8 mouse cellular contexts compared by ENCODE assay signal in genomic region chr8:84699861-84700322, GRCm38 (mm10). TPM values are rescaled to one million over a fixed set of nuclear protein-coding genes. Genes with fewer than 3 reads are reported as not detected.
A peak's percentile ranks its signal among the peaks of the same experiment; 100 is the strongest.
DNase-seq lines count a peak whose midpoint lies in the region; ATAC-seq and TF ChIP-seq lines count a peak whose summit lies in the region.

No protein-coding gene starts in this region.

- no peak overlapping the region for H3K9ac ChIP-seq in forebrain, embryonic 16.5 days (replicated peaks; ENCODE audit: low read depth, low read length)
- H3K9ac ChIP-seq in stomach, embryonic 16.5 days (ENCODE audit: low read length) = no peak overlapping the region

- H3K27ac ChIP-seq in bone marrow macrophage, adult 2 months (ENCODE audit: insufficient read depth, low read depth, low read length) = peak overlapping the region; percentile 99
- peak overlapping the region; percentile 51 for H3K27ac ChIP-seq in forebrain, embryonic 16.5 days (ENCODE audit: low read length)
- H3K27ac ChIP-seq in macrophage = peak overlapping the region; percentile 98
- peak overlapping the region; percentile 38 for H3K27ac ChIP-seq in stomach, embryonic 16.5 days (ENCODE audit: low read length)

- no peak for TF ChIP-seq POLR2A in bone marrow macrophage, adult 2 months (IDR thresholded peaks at IDR 0.05; ENCODE audit: borderline replicate concordance, low read depth, low read length)

- H3K9me3 ChIP-seq in forebrain, embryonic 16.5 days (ENCODE audit: control insufficient read depth, low read length) = no peaks in the 10 kb centered on the region
- no peaks in the 10 kb centered on the region for H3K9me3 ChIP-seq in stomach, embryonic 16.5 days (replicated peaks; ENCODE audit: control insufficient read depth, low read length)

- H3K27me3 ChIP-seq in forebrain, embryonic 16.5 days (replicated peaks; ENCODE audit: control insufficient read depth, insufficient read depth, low read length) = peaks cover 27% of the 10 kb centered on the region
- H3K27me3 ChIP-seq in stomach, embryonic 16.5 days (ENCODE audit: control insufficient read depth, insufficient read depth, low read length) = peaks cover 20% of the 10 kb centered on the region

- WGBS in forebrain, embryonic 16.5 days = 59% methylated on average over 7 of the region's 7 CpGs
- WGBS in macrophage (ENCODE audit: missing documents) = 17% methylated on average over 7 of the region's 7 CpGs
- 45% methylated on average over 7 of the region's 7 CpGs for WGBS in stomach, embryonic 16.5 days

- H3K4me2 ChIP-seq in forebrain, embryonic 16.5 days (ENCODE audit: low read length) = no peak overlapping the region
- H3K4me2 ChIP-seq in stomach, embryonic 16.5 days (ENCODE audit: low read depth, low read length) = no peak overlapping the region

- peak; percentile 25; the same call in 1 of the 2 replicates for ATAC-seq in forebrain, embryonic 16.5 days
- peak; percentile 56 to 62 for ATAC-seq in hematopoietic stem cell, adult 5-6 weeks (replicated peaks in 1 of 2; ENCODE audit: insufficient read depth in 1 of 2, low FRiP score in 2 of 2, low TSS enrichment in 1 of 2, low read depth in 1 of 2, poor library complexity in 2 of 2, severe bottlenecking in 2 of 2)
- 0 out of 2 replicates have a peak, but pooled peaks have one; percentile 17 for ATAC-seq in stomach, embryonic 16.5 days (ENCODE audit: insufficient read depth, low FRiP score)

- H3K4me3 ChIP-seq in bone marrow macrophage, adult 2 months (ENCODE audit: insufficient read depth, low read length) = peak overlapping the region; percentile 23; the same call in 1 of the 2 replicates
- H3K4me3 ChIP-seq in forebrain, embryonic 16.5 days (replicated peaks; ENCODE audit: low read length) = no peak overlapping the region
- H3K4me3 ChIP-seq in macrophage (ENCODE audit: inconsistent target) = no peak overlapping the region
- H3K4me3 ChIP-seq in stomach, embryonic 16.5 days (replicated peaks; ENCODE audit: low read length) = no peak overlapping the region

- H3K36me3 ChIP-seq in forebrain, embryonic 16.5 days (ENCODE audit: control insufficient read depth, insufficient read depth) = peaks cover 16% of the 10 kb centered on the region; the same call in 1 of the 2 replicates
- peaks cover 20% of the 10 kb centered on the region; the same call in 1 of the 2 replicates for H3K36me3 ChIP-seq in macrophage (ENCODE audit: inconsistent target)
- peaks cover 7% of the 10 kb centered on the region for H3K36me3 ChIP-seq in stomach, embryonic 16.5 days (ENCODE audit: control insufficient read depth, insufficient read depth, low read length)

- DNase-seq in cerebellum, adult 8-10 months = peak; percentile 52
- DNase-seq in cerebellum, adult 11 months = no peak
- DNase-seq in left cerebral cortex, postnatal 10 days (ENCODE audit: extremely low spot score in 1 of 2, low spot score in 2 of 2) = peak; percentile 67 to 88

- peak; percentile 52 for TF ChIP-seq CTCF in bone marrow macrophage, adult 2 months (IDR thresholded peaks at IDR 0.05; ENCODE audit: low read depth, low read length)

- peaks cover 27% of the 10 kb centered on the region for H3K79me2 ChIP-seq in macrophage (ENCODE audit: inconsistent target)

- intact Hi-C loops in left cerebral cortex, postnatal 10 days (cut with DNase I) = loop anchor here (2.0 kb wide), 1 partner anchor 111 kb away; no protein-coding TSS in a partner anchor

- H3K4me1 ChIP-seq in bone marrow macrophage, adult 2 months (ENCODE audit: control insufficient read depth, insufficient read depth, low read length) = peaks cover 26% of the 10 kb centered on the region
- H3K4me1 ChIP-seq in forebrain, embryonic 16.5 days (replicated peaks; ENCODE audit: control insufficient read depth, insufficient read depth, low read length) = peaks cover 27% of the 10 kb centered on the region
- peaks cover 19% of the 10 kb centered on the region; the same call in 1 of the 2 replicates for H3K4me1 ChIP-seq in stomach, embryonic 16.5 days (ENCODE audit: control insufficient read depth, insufficient read depth, low read length)

RNA-seq across cellular contexts. Expression of gene Lyl1, which starts 1.4 kb away (rescaled TPM):
- polyA plus RNA-seq in bone marrow macrophage, adult 2 months (2012; ENCODE audit: insufficient read depth, insufficient read length, missing spikeins) = 91.9 and 102 TPM in 2 replicates
- polyA plus RNA-seq in forebrain, embryonic 16.5 days (2015; fragmentation: Nextera tagmentation; extraction: Ambion mirVana) = 2.6 and 2.9 TPM in 2 replicates
- total RNA-seq in hematopoietic stem cell, adult 5-6 weeks (2017) = 41.8 and 54.7 TPM in 2 replicates
- 1 to 10 TPM; 4.3 to 4.5 TPM for total RNA-seq in left cerebral cortex, postnatal 10 days (2021)
- total RNA-seq in macrophage (2018; cell fraction: chromatin; rRNA removed) = 100 to 1,000 TPM in 11 of 26 experiments, 10 to 100 TPM in 13, 1 to 10 TPM in 2; 2.3 to 178 (median 69.7) TPM
- 10 to 100 TPM in 25 of 26 experiments, 1 to 10 TPM in 1; 6.6 to 88.0 (median 59.5) TPM for total RNA-seq in macrophage (2018; cell fraction: cytosol; rRNA removed)
- 100 to 1,000 TPM in 11 of 26 experiments, 10 to 100 TPM in 14, 1 to 10 TPM in 1; 8.1 to 193 (median 91.8) TPM for total RNA-seq in macrophage (2018; cell fraction: nucleus; rRNA removed)
- polyA plus RNA-seq in macrophage (2018) = 38.2 to 65.7 TPM (median 48.7 TPM) in 3 replicates
- polyA plus RNA-seq in stomach, embryonic 16.5 days (2015; fragmentation: Nextera tagmentation; extraction: Ambion mirVana) = 6.0 and 8.3 TPM in 2 replicates

RNA-seq across cellular contexts. Expression of gene Nacc1, which starts 12.2 kb away (rescaled TPM):
- 30.8 and 35.2 TPM in 2 replicates for polyA plus RNA-seq in bone marrow macrophage, adult 2 months (2012; ENCODE audit: insufficient read depth, insufficient read length, missing spikeins)
- polyA plus RNA-seq in forebrain, embryonic 16.5 days (2015; fragmentation: Nextera tagmentation; extraction: Ambion mirVana) = 15.5 and 15.7 TPM in 2 replicates
- total RNA-seq in hematopoietic stem cell, adult 5-6 weeks (2017) = 47.3 and 51.0 TPM in 2 replicates
- total RNA-seq in left cerebral cortex, postnatal 10 days (2021) = 10 to 100 TPM; 77.0 to 77.9 TPM
- total RNA-seq in macrophage (2018; cell fraction: chromatin; rRNA removed) = 10 to 100 TPM; 29.2 to 67.2 (median 42.0) TPM
- 10 to 100 TPM; 49.3 to 73.4 (median 60.7) TPM for total RNA-seq in macrophage (2018; cell fraction: cytosol; rRNA removed)
- total RNA-seq in macrophage (2018; cell fraction: nucleus; rRNA removed) = 10 to 100 TPM; 42.8 to 95.1 (median 62.2) TPM
- 42.2 to 61.4 TPM (median 49.6 TPM) in 3 replicates for polyA plus RNA-seq in macrophage (2018)
- 14.4 and 14.5 TPM in 2 replicates for polyA plus RNA-seq in stomach, embryonic 16.5 days (2015; fragmentation: Nextera tagmentation; extraction: Ambion mirVana)

RNA-seq across cellular contexts. Expression of gene Trmt1, which starts 13.8 kb away (rescaled TPM):
- polyA plus RNA-seq in bone marrow macrophage, adult 2 months (2012; ENCODE audit: insufficient read depth, insufficient read length, missing spikeins) = 46.8 and 58.4 TPM in 2 replicates
- 63.4 and 73.3 TPM in 2 replicates for polyA plus RNA-seq in forebrain, embryonic 16.5 days (2015; fragmentation: Nextera tagmentation; extraction: Ambion mirVana)
- 58.7 and 72.0 TPM in 2 replicates for total RNA-seq in hematopoietic stem cell, adult 5-6 weeks (2017)
- total RNA-seq in left cerebral cortex, postnatal 10 days (2021) = 100 to 1,000 TPM; 103 to 106 TPM
- total RNA-seq in macrophage (2018; cell fraction: chromatin; rRNA removed) = 100 to 1,000 TPM; 145 to 258 (median 188) TPM
- total RNA-seq in macrophage (2018; cell fraction: cytosol; rRNA removed) = 10 to 100 TPM; 23.1 to 41.2 (median 31.8) TPM
- 100 to 1,000 TPM in 18 of 26 experiments, 10 to 100 TPM in 8; 58.4 to 242 (median 112) TPM for total RNA-seq in macrophage (2018; cell fraction: nucleus; rRNA removed)
- 24.6 to 51.1 TPM (median 43.5 TPM) in 3 replicates for polyA plus RNA-seq in macrophage (2018)
- 53.7 and 54.1 TPM in 2 replicates for polyA plus RNA-seq in stomach, embryonic 16.5 days (2015; fragmentation: Nextera tagmentation; extraction: Ambion mirVana)

RNA-seq across cellular contexts. Expression of gene G430095P16Rik, which starts 22.9 kb away (rescaled TPM):
- 1.0 and 1.1 TPM in 2 replicates for polyA plus RNA-seq in bone marrow macrophage, adult 2 months (2012; ENCODE audit: insufficient read depth, insufficient read length, missing spikeins)
- polyA plus RNA-seq in forebrain, embryonic 16.5 days (2015; fragmentation: Nextera tagmentation; extraction: Ambion mirVana) = 2.0 and 2.2 TPM in 2 replicates
- 5.7 and 11.4 TPM in 2 replicates for total RNA-seq in hematopoietic stem cell, adult 5-6 weeks (2017)
- under 1 TPM in 1 of 2 experiments, not detected in 1; 0.51 TPM for total RNA-seq in left cerebral cortex, postnatal 10 days (2021)
- not detected for total RNA-seq in macrophage (2018; cell fraction: chromatin; rRNA removed)
- total RNA-seq in macrophage (2018; cell fraction: cytosol; rRNA removed) = under 1 TPM in 5 of 26 experiments, not detected in 21; 0.18 to 0.66 (median 0.31) TPM
- not detected for total RNA-seq in macrophage (2018; cell fraction: nucleus; rRNA removed)
- not detected in 3 replicates for polyA plus RNA-seq in macrophage (2018)
- 3.2 and 4.1 TPM in 2 replicates for polyA plus RNA-seq in stomach, embryonic 16.5 days (2015; fragmentation: Nextera tagmentation; extraction: Ambion mirVana)

RNA-seq across cellular contexts. Expression of gene Ier2, which starts 37.2 kb away (rescaled TPM):
- polyA plus RNA-seq in bone marrow macrophage, adult 2 months (2012; ENCODE audit: insufficient read depth, insufficient read length, missing spikeins) = 23.3 and 24.7 TPM in 2 replicates
- polyA plus RNA-seq in forebrain, embryonic 16.5 days (2015; fragmentation: Nextera tagmentation; extraction: Ambion mirVana) = 22.5 and 25.5 TPM in 2 replicates
- 105 and 115 TPM in 2 replicates for total RNA-seq in hematopoietic stem cell, adult 5-6 weeks (2017)
- 10 to 100 TPM; 10.9 to 12.3 TPM for total RNA-seq in left cerebral cortex, postnatal 10 days (2021)
- total RNA-seq in macrophage (2018; cell fraction: chromatin; rRNA removed) = 100 to 1,000 TPM in 11 of 26 experiments, 10 to 100 TPM in 14, 1 to 10 TPM in 1; 8.1 to 794 (median 83.2) TPM
- 1,000 to 10,000 TPM in 1 of 26 experiments, 100 to 1,000 TPM in 16, 10 to 100 TPM in 9; 12.7 to 1,041 (median 226) TPM for total RNA-seq in macrophage (2018; cell fraction: cytosol; rRNA removed)
- 1,000 to 10,000 TPM in 1 of 26 experiments, 100 to 1,000 TPM in 15, 10 to 100 TPM in 10; 18.1 to 1,358 (median 213) TPM for total RNA-seq in macrophage (2018; cell fraction: nucleus; rRNA removed)
- polyA plus RNA-seq in macrophage (2018) = 13.1 to 24.0 TPM (median 23.6 TPM) in 3 replicates
- 62.4 and 69.5 TPM in 2 replicates for polyA plus RNA-seq in stomach, embryonic 16.5 days (2015; fragmentation: Nextera tagmentation; extraction: Ambion mirVana)

Comparison
In these comparisons a context has a peak if more than half of its experiments do, and no peak if none do; other contexts are left out.
1. H3K27ac ChIP-seq: peak in every context shown above with its lines; median percentile 99 in bone marrow macrophage, adult 2 months; 98 in macrophage; 51 in forebrain, embryonic 16.5 days; 38 in stomach, embryonic 16.5 days.